Mouse (Mus musculus): ENCODE data around the gene Cpm.
"Not testable (repeated sequence)": the region's sequence is repeated elsewhere in the genome, so short reads cannot be mapped to it uniquely, and the experiment has no call there.

Cpm gene

GRCm38 (mm10) chr10:117607051-117607803 lies 22.1 kb upstream of the Cpm start:
- no peak for DNase-seq (ENCODE audit: low spot score)

- DNase-seq (ENCODE audit: low spot score): no peak
These were observed 21.5 kb upstream of the Cpm start for GRCm38 (mm10) chr10:117607804-117608279.

- DNase-seq (ENCODE audit: low spot score): no peak
These were observed 20.8 kb upstream of the Cpm start for GRCm38 (mm10) chr10:117608487-117608886.

- DNase-seq (ENCODE audit: low spot score): no peak
These were observed 20.1 kb upstream of the Cpm start for GRCm38 (mm10) chr10:117608988-117609809.

- DNase-seq (ENCODE audit: low spot score): no peak
These were observed 19.6 kb upstream of the Cpm start for GRCm38 (mm10) chr10:117609810-117610090.

GRCm38 (mm10) chr10:117610160-117610764 lies 19.0 kb upstream of the Cpm start:
- DNase-seq (ENCODE audit: low spot score): no peak

- no peak for DNase-seq (ENCODE audit: low spot score)
These were observed 18.4 kb upstream of the Cpm start for GRCm38 (mm10) chr10:117610794-117611384.

GRCm38 (mm10) chr10:117611503-117611902 lies 17.8 kb upstream of the Cpm start:
- DNase-seq (ENCODE audit: low spot score): no peak

- no peak for DNase-seq (ENCODE audit: low spot score)
These were observed 17.3 kb upstream of the Cpm start for GRCm38 (mm10) chr10:117611976-117612375.

GRCm38 (mm10) chr10:117612621-117613584 lies 16.4 kb upstream of the Cpm start:
- no peak for DNase-seq (ENCODE audit: low spot score)

- DNase-seq (ENCODE audit: low spot score): no peak
These were observed 15.3 kb upstream of the Cpm start for GRCm38 (mm10) chr10:117613960-117614359.

- no peak for DNase-seq (ENCODE audit: low spot score)
These were observed 14.9 kb upstream of the Cpm start for GRCm38 (mm10) chr10:117614387-117614786.

- no peak for DNase-seq (ENCODE audit: low spot score)
These were observed 14.1 kb upstream of the Cpm start for GRCm38 (mm10) chr10:117615239-117615638.

GRCm38 (mm10) chr10:117615746-117616145 lies 13.6 kb upstream of the Cpm start:
- no peak for DNase-seq (ENCODE audit: low spot score)

GRCm38 (mm10) chr10:117616191-117616680 lies 13.1 kb upstream of the Cpm start:
- DNase-seq (ENCODE audit: low spot score): no peak

GRCm38 (mm10) chr10:117616765-117617164 lies 12.5 kb upstream of the Cpm start:
- not testable (repeated sequence) for DNase-seq (ENCODE audit: low spot score)

- DNase-seq (ENCODE audit: low spot score): no peak
These were observed 11.5 kb upstream of the Cpm start for GRCm38 (mm10) chr10:117617568-117618345.

- DNase-seq (ENCODE audit: low spot score): no peak
These were observed 10.0 kb upstream of the Cpm start for GRCm38 (mm10) chr10:117619041-117619861.

- DNase-seq (ENCODE audit: low spot score): no peak
These were observed 9.5 kb upstream of the Cpm start for GRCm38 (mm10) chr10:117619862-117620179.

GRCm38 (mm10) chr10:117620530-117620929 lies 8.8 kb upstream of the Cpm start:
- no peak for DNase-seq (ENCODE audit: low spot score)

All from ovary, postnatal 36 days (tissue).